Mouse (Mus musculus) MN1 (cell line): ENCODE measurements around the gene Gjc2.
"Not testable (repeated sequence)": the region's sequence is repeated elsewhere in the genome, so short reads cannot be mapped to it uniquely, and the experiment has no call there.

Source experiments
- DNase-seq: peaks from one replicate; pipeline ENCODE4 v3.0.0-alpha.2; 2016; ENCODE audit warnings: low spot score

Gjc2 gene

GRCm38 (mm10) chr11:59182864-59183331 is at the start of gene Gjc2:
TSS of gene Gjc2 (minus strand) at chr11:59183213.
- peak; percentile 60 for DNase-seq

GRCm38 (mm10) chr11:59232797-59233196 is 49.8 kb upstream of the Gjc2 start:
- DNase-seq = no peak

GRCm38 (mm10) chr11:59230144-59230760 is 47.2 kb upstream of the Gjc2 start:
- DNase-seq = peak; percentile 74

GRCm38 (mm10) chr11:59228122-59228953 is 45.3 kb upstream of the Gjc2 start, which contains the start of gene Arf1:
TSS of gene Arf1 (minus strand) at chr11:59228270.
- peak; percentile 99 for DNase-seq

- peak; percentile 86 for DNase-seq
These were observed 44.6 kb upstream of the Gjc2 start for GRCm38 (mm10) chr11:59227604-59228121.

- peak; percentile 56 for DNase-seq
These were observed 44.0 kb upstream of the Gjc2 start for GRCm38 (mm10) chr11:59226787-59227603.

GRCm38 (mm10) chr11:59226251-59226650 is 43.2 kb upstream of the Gjc2 start:
- DNase-seq = no peak

- DNase-seq = no peak
These were observed 42.2 kb upstream of the Gjc2 start for GRCm38 (mm10) chr11:59225167-59225566.

- DNase-seq = no peak
These were observed 41.5 kb upstream of the Gjc2 start for GRCm38 (mm10) chr11:59224470-59224869.

- no peak for DNase-seq
These were observed 41.0 kb upstream of the Gjc2 start for GRCm38 (mm10) chr11:59224025-59224424.

- no peak for DNase-seq
These were observed 39.3 kb upstream of the Gjc2 start for GRCm38 (mm10) chr11:59222306-59222705.

- DNase-seq = no peak
These were observed 38.6 kb upstream of the Gjc2 start for GRCm38 (mm10) chr11:59221604-59222003.

- DNase-seq = no peak
These were observed 36.1 kb upstream of the Gjc2 start for GRCm38 (mm10) chr11:59219064-59219463.

- no peak for DNase-seq
These were observed 35.5 kb upstream of the Gjc2 start for GRCm38 (mm10) chr11:59218389-59218998.

GRCm38 (mm10) chr11:59216955-59217354 is 33.9 kb upstream of the Gjc2 start:
- DNase-seq = no peak

GRCm38 (mm10) chr11:59212892-59213494 is 30.0 kb upstream of the Gjc2 start:
- DNase-seq = no peak

- not testable (repeated sequence) for DNase-seq
These were observed 29.3 kb upstream of the Gjc2 start for GRCm38 (mm10) chr11:59212320-59212719.

GRCm38 (mm10) chr11:59211561-59211960 is 28.5 kb upstream of the Gjc2 start:
- not testable (repeated sequence) for DNase-seq

GRCm38 (mm10) chr11:59210020-59210419 is 27.0 kb upstream of the Gjc2 start:
- DNase-seq = no peak

- no peak for DNase-seq
These were observed 26.6 kb upstream of the Gjc2 start for GRCm38 (mm10) chr11:59209580-59209979.

- peak; percentile 79 for DNase-seq
These were observed 26.0 kb upstream of the Gjc2 start for GRCm38 (mm10) chr11:59209003-59209441.
